Mouse (Mus musculus): ENCODE results near the gene Tsc1. TPM values are rescaled to one million over a fixed set of nuclear protein-coding genes. Genes with fewer than 3 reads are reported as not detected.

Tsc1 gene
- polyA plus RNA-seq, 1 experiment = 0.56 TPM

- Histone ChIP-seq H3K36me3 (ENCODE audit: control insufficient read depth) (peaks cover 99% of the 10 kb centered on the region), H3K9me3 (ENCODE audit: control insufficient read depth, low read length) (peaks cover 3% of the 10 kb centered on the region; the same call in 1 of the 2 replicates), H3K4me3 (replicated peaks) (no peak overlapping the region), H3K4me1 (ENCODE audit: control insufficient read depth) (peaks cover 99% of the 10 kb centered on the region), H3K27me3 (ENCODE audit: control insufficient read depth) (peaks cover 2% of the 10 kb centered on the region; the same call in 1 of the 2 replicates)
- TF ChIP-seq GATA1 (IDR thresholded peaks at IDR 0.05; ENCODE audit: low read length) (no peak), TAL1 (IDR thresholded peaks at IDR 0.05; ENCODE audit: low read length) (no peak)
Observed at GRCm38 (mm10) chr2:28611407-28611787, 29.6 kb upstream of the Tsc1 start.

- Histone ChIP-seq H3K27me3 (ENCODE audit: control insufficient read depth) (peaks cover 2% of the 10 kb centered on the region; the same call in 1 of the 2 replicates), H3K36me3 (ENCODE audit: control insufficient read depth) (peaks cover 100% of the 10 kb centered on the region), H3K4me1 (ENCODE audit: control insufficient read depth) (peaks cover 99% of the 10 kb centered on the region), H3K9me3 (ENCODE audit: control insufficient read depth, low read length) (peaks cover 3% of the 10 kb centered on the region; the same call in 1 of the 2 replicates), H3K4me3 (replicated peaks) (no peak overlapping the region)
- TF ChIP-seq GATA1 (IDR thresholded peaks at IDR 0.05; ENCODE audit: low read length) = no peak
- TF ChIP-seq TAL1 (IDR thresholded peaks at IDR 0.05; ENCODE audit: low read length) = no peak
Observed at GRCm38 (mm10) chr2:28612436-28613063, 28.5 kb upstream of the Tsc1 start.

GRCm38 (mm10) chr2:28613599-28613998, 27.4 kb upstream of the Tsc1 start:
- no peak overlapping the region for H3K4me3 ChIP-seq (replicated peaks)
- H3K4me1 ChIP-seq (ENCODE audit: control insufficient read depth) = peaks cover 99% of the 10 kb centered on the region
- peaks cover 2% of the 10 kb centered on the region; the same call in 1 of the 2 replicates for H3K27me3 ChIP-seq (ENCODE audit: control insufficient read depth)
- H3K9me3 ChIP-seq (ENCODE audit: control insufficient read depth, low read length) = peaks cover 3% of the 10 kb centered on the region; the same call in 1 of the 2 replicates
- H3K36me3 ChIP-seq (ENCODE audit: control insufficient read depth) = peaks cover 100% of the 10 kb centered on the region
- no peak for TF ChIP-seq GATA1 (IDR thresholded peaks at IDR 0.05; ENCODE audit: low read length)
- no peak for TF ChIP-seq TAL1 (IDR thresholded peaks at IDR 0.05; ENCODE audit: low read length)

- peaks cover 87% of the 10 kb centered on the region for H3K4me1 ChIP-seq (ENCODE audit: control insufficient read depth)
- peaks cover 3% of the 10 kb centered on the region; the same call in 1 of the 2 replicates for H3K9me3 ChIP-seq (ENCODE audit: control insufficient read depth, low read length)
- H3K36me3 ChIP-seq (ENCODE audit: control insufficient read depth) = peaks cover 97% of the 10 kb centered on the region
Observed at GRCm38 (mm10) chr2:28616358-28616757, 24.7 kb upstream of the Tsc1 start.

GRCm38 (mm10) chr2:28616874-28617273, 24.2 kb upstream of the Tsc1 start:
- H3K4me3 ChIP-seq (replicated peaks) = peak overlapping the region; percentile 92
- H3K27me3 ChIP-seq (ENCODE audit: control insufficient read depth) = peaks cover 2% of the 10 kb centered on the region; the same call in 1 of the 2 replicates
- peaks cover 3% of the 10 kb centered on the region; the same call in 1 of the 2 replicates for H3K9me3 ChIP-seq (ENCODE audit: control insufficient read depth, low read length)
- TF ChIP-seq TAL1 (IDR thresholded peaks at IDR 0.05; ENCODE audit: low read length) = peak; percentile 55; the same call in 2 of the 3 replicates
- TF ChIP-seq GATA1 (IDR thresholded peaks at IDR 0.05; ENCODE audit: low read length) = peak; percentile 79
- peaks cover 86% of the 10 kb centered on the region for H3K4me1 ChIP-seq (ENCODE audit: control insufficient read depth)
- peaks cover 95% of the 10 kb centered on the region for H3K36me3 ChIP-seq (ENCODE audit: control insufficient read depth)

More at GRCm38 (mm10) chr2:28616358-28616757, 24.7 kb upstream of the Tsc1 start:
- Histone ChIP-seq H3K4me3 (replicated peaks) (peak overlapping the region; percentile 92), H3K27me3 (ENCODE audit: control insufficient read depth) (peaks cover 2% of the 10 kb centered on the region; the same call in 1 of the 2 replicates)
- no peak for TF ChIP-seq GATA1 (IDR thresholded peaks at IDR 0.05; ENCODE audit: low read length)
- TF ChIP-seq TAL1 (IDR thresholded peaks at IDR 0.05; ENCODE audit: low read length) = no peak

GRCm38 (mm10) chr2:28617498-28618486, 23.2 kb upstream of the Tsc1 start:
- Histone ChIP-seq H3K4me3 (replicated peaks) (peak overlapping the region; percentile 92), H3K36me3 (ENCODE audit: control insufficient read depth) (peaks cover 85% of the 10 kb centered on the region), H3K9me3 (ENCODE audit: control insufficient read depth, low read length) (peaks cover under 1% of the 10 kb centered on the region; the same call in 1 of the 2 replicates), H3K4me1 (ENCODE audit: control insufficient read depth) (peaks cover 86% of the 10 kb centered on the region), H3K27me3 (ENCODE audit: control insufficient read depth) (peaks cover 2% of the 10 kb centered on the region; the same call in 1 of the 2 replicates)
- TF ChIP-seq GATA1 (IDR thresholded peaks at IDR 0.05; ENCODE audit: low read length) = no peak
- TF ChIP-seq TAL1 (IDR thresholded peaks at IDR 0.05; ENCODE audit: low read length) = no peak

GRCm38 (mm10) chr2:28618777-28619336, 22.2 kb upstream of the Tsc1 start:
- H3K36me3 ChIP-seq (ENCODE audit: control insufficient read depth) = peaks cover 75% of the 10 kb centered on the region
- no peaks in the 10 kb centered on the region for H3K9me3 ChIP-seq (ENCODE audit: control insufficient read depth, low read length)
- H3K27me3 ChIP-seq (ENCODE audit: control insufficient read depth) = no peaks in the 10 kb centered on the region
- peak overlapping the region; percentile 92 for H3K4me3 ChIP-seq (replicated peaks)
- TF ChIP-seq TAL1 (IDR thresholded peaks at IDR 0.05; ENCODE audit: low read length) (no peak), GATA1 (IDR thresholded peaks at IDR 0.05; ENCODE audit: low read length) (no peak)
- peaks cover 86% of the 10 kb centered on the region for H3K4me1 ChIP-seq (ENCODE audit: control insufficient read depth)

GRCm38 (mm10) chr2:28619369-28619768, 21.7 kb upstream of the Tsc1 start:
- Histone ChIP-seq H3K27me3 (ENCODE audit: control insufficient read depth) (no peaks in the 10 kb centered on the region), H3K36me3 (ENCODE audit: control insufficient read depth) (peaks cover 70% of the 10 kb centered on the region), H3K4me3 (replicated peaks) (peak overlapping the region; percentile 92), H3K4me1 (ENCODE audit: control insufficient read depth) (peaks cover 81% of the 10 kb centered on the region), H3K9me3 (ENCODE audit: control insufficient read depth, low read length) (no peaks in the 10 kb centered on the region)
- TF ChIP-seq GATA1 (IDR thresholded peaks at IDR 0.05; ENCODE audit: low read length) = no peak
- no peak for TF ChIP-seq TAL1 (IDR thresholded peaks at IDR 0.05; ENCODE audit: low read length)
